Mouse (Mus musculus): ENCODE data around the gene Tmem88b. TPM values are rescaled to one million over a fixed set of nuclear protein-coding genes. Genes with fewer than 3 reads are reported as not detected.
"Not testable (repeated sequence)": the region's sequence is repeated elsewhere in the genome, so short reads cannot be mapped to it uniquely, and the experiment has no call there.

The Tmem88b gene
- total and polyA plus RNA-seq, 2 experiments from 2014 or later: 0.14 to 0.38 TPM

DNA sequence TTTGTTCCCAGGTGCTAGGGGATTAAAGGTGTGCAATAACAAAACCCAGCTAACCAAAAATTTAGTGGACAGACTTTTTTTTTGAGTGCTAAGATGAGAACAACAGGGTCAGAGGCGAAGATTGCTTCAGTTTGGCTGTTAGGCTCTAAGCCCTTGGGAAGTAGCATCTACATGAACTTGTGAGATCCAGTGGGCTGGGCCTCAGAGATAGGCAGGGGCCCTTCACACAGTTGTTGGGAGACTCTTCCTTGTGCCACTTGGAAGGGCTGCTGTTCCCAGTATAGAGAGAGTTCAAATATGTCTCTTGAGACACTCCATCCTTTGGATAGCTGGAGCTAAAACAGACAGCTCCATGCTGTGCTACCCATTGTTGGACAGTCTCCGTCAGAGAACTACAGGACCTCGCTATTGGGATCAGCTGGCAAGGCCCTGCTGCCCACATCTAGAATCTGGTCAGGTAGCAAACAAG is 4.4 kb upstream of the Tmem88b start, which contains the start of gene Ankrd65:
TSS of gene Ankrd65 (plus strand) at position 419 of the 469 bp plus-strand sequence.
- ATAC-seq: no peak
- Histone ChIP-seq H3K27ac (ENCODE audit: low read depth, low read length) (no peak within 1 kb of the TSS), H3K4me3 (ENCODE audit: low read depth, low read length) (no peak within 1 kb of the TSS), H3K4me1 (ENCODE audit: insufficient read depth) (no peaks in the 10 kb centered on the region), H3K27me3 (ENCODE audit: insufficient read depth, low read length) (no peaks in the 10 kb centered on the region), H3K4me2 (ENCODE audit: low read depth) (no peak within 1 kb of the TSS), H3K9ac (no peak within 1 kb of the TSS), H3K36me3 (ENCODE audit: insufficient read depth) (no peaks in the 10 kb centered on the region), H3K9me3 (ENCODE audit: low read length) (no peaks in the 10 kb centered on the region)
- no peak for DNase-seq
- 79% methylated on average over 3 of the region's 3 CpGs for WGBS
- no peak for TF ChIP-seq CTCF (IDR thresholded peaks at IDR 0.05; ENCODE audit: low read depth)

DNA sequence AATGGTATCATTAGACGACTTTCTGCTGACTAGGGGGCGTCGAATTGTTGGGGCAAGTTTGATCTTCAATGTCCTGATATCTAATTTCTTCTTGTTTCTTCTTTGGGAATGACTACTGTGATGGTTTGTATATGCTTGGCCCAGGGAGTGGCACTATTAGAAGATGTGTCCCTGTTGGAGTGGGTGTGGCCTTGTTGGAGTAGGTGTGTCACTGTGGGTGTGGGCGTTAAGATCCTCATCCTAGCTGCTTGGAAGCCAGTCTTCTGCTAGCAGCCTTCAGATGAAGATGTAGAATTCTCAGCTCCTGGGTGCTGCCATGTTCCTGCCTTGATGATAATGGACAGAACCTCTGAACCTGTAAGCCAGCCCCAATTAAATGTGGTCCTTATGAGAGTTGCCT is 3.2 kb upstream of the Tmem88b start:
- not testable (repeated sequence) for ATAC-seq; H3K27me3 ChIP-seq (ENCODE audit: insufficient read depth, low read length); H3K27ac ChIP-seq (ENCODE audit: low read depth, low read length); H3K4me2 ChIP-seq (ENCODE audit: low read depth); H3K4me3 ChIP-seq (ENCODE audit: low read depth, low read length); H3K36me3 ChIP-seq (ENCODE audit: insufficient read depth); DNase-seq; H3K9me3 ChIP-seq (ENCODE audit: low read length); H3K4me1 ChIP-seq (ENCODE audit: insufficient read depth); H3K9ac ChIP-seq
- WGBS: 85% methylated on average over 4 of the region's 4 CpGs

DNA sequence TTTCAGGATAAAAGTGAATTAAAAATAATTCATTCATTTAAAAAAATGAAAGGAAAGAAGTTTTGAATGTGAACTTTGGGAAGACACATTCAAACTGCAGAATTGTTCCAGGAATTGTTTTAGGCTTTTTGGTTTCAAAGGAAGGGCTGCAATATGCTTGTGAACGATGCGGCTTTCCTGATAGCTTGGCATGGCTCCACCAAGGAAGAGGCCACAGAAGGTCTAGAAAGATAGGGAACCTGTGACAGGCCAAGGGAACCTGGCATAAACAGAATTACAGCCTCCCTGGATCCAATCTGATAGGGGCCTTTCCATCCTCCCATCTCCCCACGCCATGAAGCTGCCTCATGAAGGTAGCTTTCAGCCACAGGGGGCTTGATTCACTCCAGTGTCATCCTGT is 2.6 kb upstream of the Tmem88b start:
- peaks cover 2% of the 10 kb centered on the region; the same call in 1 of the 2 replicates for H3K4me1 ChIP-seq (ENCODE audit: insufficient read depth)
- no peak for DNase-seq
- no peak overlapping the region for H3K9ac ChIP-seq
- 72% methylated on average over 3 of the region's 3 CpGs for WGBS
- no peak overlapping the region for H3K4me2 ChIP-seq (ENCODE audit: low read depth)
- no peak overlapping the region for H3K4me3 ChIP-seq (ENCODE audit: low read depth, low read length)
- no peaks in the 10 kb centered on the region for H3K9me3 ChIP-seq (ENCODE audit: low read length)
- no peak for TF ChIP-seq CTCF (IDR thresholded peaks at IDR 0.05; ENCODE audit: low read depth)
- H3K36me3 ChIP-seq (ENCODE audit: insufficient read depth): no peaks in the 10 kb centered on the region
- no peaks in the 10 kb centered on the region for H3K27me3 ChIP-seq (ENCODE audit: insufficient read depth, low read length)
- no peak for ATAC-seq
- H3K27ac ChIP-seq (ENCODE audit: low read depth, low read length): no peak overlapping the region

DNA sequence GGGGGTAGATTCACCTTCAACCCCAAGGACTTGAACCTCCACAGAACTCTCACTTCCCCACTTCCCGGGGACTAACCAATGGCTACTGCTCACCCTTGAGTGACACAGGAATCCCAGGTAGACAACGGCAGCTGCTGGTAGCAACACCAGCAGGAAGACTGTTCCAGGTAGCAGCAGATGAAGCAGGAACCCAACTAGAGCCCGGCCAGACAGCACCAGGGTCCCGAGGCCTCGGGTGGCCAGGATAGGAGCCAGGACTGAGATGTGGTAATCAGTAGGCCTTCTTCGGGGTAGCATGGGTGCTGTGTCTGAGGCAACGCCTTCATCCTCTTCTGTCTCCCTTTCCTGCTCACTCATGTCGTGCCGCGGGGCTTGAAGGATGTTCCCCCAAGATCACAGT is 428 bp downstream of the Tmem88b start:
- Histone ChIP-seq H3K9me3 (ENCODE audit: low read length) (no peaks in the 10 kb centered on the region), H3K27me3 (ENCODE audit: insufficient read depth, low read length) (no peaks in the 10 kb centered on the region), H3K27ac (ENCODE audit: low read depth, low read length) (no peak overlapping the region), H3K4me3 (ENCODE audit: low read depth, low read length) (no peak overlapping the region), H3K4me1 (ENCODE audit: insufficient read depth) (peaks cover 2% of the 10 kb centered on the region; the same call in 1 of the 2 replicates), H3K9ac (0 out of 2 replicates have a peak overlapping the region, but pooled peaks have one; percentile 10), H3K36me3 (ENCODE audit: insufficient read depth) (no peaks in the 10 kb centered on the region), H3K4me2 (ENCODE audit: low read depth) (no peak overlapping the region)
- ATAC-seq (no peak), DNase-seq (no peak)
- 80% methylated on average over 10 of the region's 10 CpGs for WGBS
- no peak for TF ChIP-seq CTCF (IDR thresholded peaks at IDR 0.05; ENCODE audit: low read depth)

DNA sequence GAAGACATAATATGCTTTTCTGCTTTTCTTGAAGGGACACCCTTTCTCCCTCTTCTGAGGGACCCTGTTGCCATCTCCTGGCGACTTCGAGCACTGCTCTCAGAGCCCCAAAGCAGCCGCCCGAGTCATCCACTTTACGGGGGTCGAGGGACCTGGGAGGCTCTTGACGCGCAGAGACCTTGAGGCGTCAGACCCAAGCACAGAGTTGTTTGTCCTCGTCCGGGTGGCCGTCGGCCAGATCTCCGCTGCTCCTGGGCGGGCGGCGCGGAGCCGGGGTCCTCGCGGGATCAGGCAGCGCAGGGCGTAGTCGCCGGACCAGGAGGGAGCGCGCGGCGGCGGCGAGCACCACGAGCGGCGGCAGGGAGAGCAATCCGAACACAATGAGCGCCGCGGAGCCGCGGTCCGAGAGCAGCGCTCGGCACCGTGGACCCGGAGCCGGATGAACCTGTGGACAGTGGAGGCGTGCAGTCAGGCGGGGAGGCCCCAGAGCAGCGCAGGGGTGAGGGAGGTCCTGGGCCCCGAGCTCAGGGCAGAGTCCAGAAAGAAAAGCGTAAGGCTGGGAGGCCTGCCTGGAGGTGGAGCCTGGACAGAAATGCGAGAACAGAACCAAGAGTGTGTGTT is 1.5 kb downstream of the Tmem88b start:
- peak; percentile 80 for TF ChIP-seq CTCF (IDR thresholded peaks at IDR 0.05; ENCODE audit: low read depth)

DNA sequence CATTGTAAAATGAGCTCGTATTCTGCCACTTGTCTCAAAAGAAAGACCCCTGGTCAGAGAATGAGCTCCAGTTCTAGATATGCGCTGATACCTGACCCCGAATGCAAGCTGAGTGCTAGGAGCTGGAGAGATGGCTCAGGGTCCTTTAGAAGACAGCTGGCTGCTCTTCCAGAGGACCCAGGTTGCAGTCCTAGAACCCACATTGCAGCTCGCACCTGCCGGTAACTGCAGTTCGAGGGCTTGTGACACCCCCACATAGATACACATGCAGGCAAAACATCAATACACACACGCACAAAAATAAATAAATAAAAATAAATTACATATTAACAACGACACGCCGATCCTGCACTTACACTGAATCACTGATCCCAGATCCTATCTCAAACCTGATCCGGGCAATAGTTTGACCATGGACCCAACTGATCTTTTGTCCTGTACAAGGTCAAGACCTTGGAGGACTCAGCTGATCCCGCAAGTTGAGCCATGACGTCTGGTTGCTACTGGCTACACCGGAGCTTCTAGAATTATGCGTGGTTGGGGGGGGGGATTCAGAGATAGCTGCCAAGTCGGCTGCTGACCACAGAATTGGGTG is 2.1 kb downstream of the Tmem88b start:
- no peak for DNase-seq
- ATAC-seq: peak; percentile 5; the same call in 1 of the 2 replicates

More for the DNA sequence above, 1.5 kb downstream of the Tmem88b start:
- Histone ChIP-seq H3K4me3 (ENCODE audit: low read depth, low read length) (peak overlapping the region; percentile 64), H3K36me3 (ENCODE audit: insufficient read depth) (no peaks in the 10 kb centered on the region), H3K4me2 (ENCODE audit: low read depth) (peak overlapping the region; percentile 76), H3K27me3 (ENCODE audit: insufficient read depth, low read length) (no peaks in the 10 kb centered on the region), H3K9me3 (ENCODE audit: low read length) (no peaks in the 10 kb centered on the region), H3K27ac (ENCODE audit: low read depth, low read length) (peak overlapping the region; percentile 88), H3K4me1 (ENCODE audit: insufficient read depth) (peaks cover 2% of the 10 kb centered on the region; the same call in 1 of the 2 replicates), H3K9ac (peak overlapping the region; percentile 96)
- DNase-seq: peak; percentile 89
- WGBS: 4% methylated on average over 51 of the region's 52 CpGs
- ATAC-seq: peak; percentile 94

DNA sequence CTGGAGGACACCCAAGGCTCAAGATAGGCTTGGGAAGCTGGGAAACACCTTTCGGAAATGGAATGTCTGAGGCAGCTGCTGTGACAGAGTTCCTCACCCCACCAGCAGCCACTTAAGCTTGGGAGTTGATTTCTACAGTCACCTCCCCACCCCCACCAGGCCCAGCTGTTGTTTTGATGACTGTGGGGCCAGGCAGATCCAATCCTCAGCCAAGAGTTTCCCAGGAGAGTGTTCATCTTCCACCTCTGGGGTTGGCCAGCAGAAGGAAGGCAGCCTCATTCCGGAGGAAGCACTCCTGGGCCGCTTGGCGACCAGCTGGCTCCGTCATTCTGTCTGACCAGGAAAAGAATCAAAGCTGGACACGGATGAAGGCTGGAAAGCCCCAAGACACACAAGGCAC is 4.8 kb downstream of the Tmem88b start:
- no peak overlapping the region for H3K27ac ChIP-seq (ENCODE audit: low read depth, low read length)
- WGBS: 50% methylated on average over 6 of the region's 6 CpGs

More for the DNA sequence above, 2.1 kb downstream of the Tmem88b start:
- no peaks in the 10 kb centered on the region for H3K36me3 ChIP-seq (ENCODE audit: insufficient read depth)
- TF ChIP-seq CTCF (IDR thresholded peaks at IDR 0.05; ENCODE audit: low read depth): no peak
- 35% methylated on average over 16 of the region's 16 CpGs for WGBS
- peaks cover 2% of the 10 kb centered on the region; the same call in 1 of the 2 replicates for H3K4me1 ChIP-seq (ENCODE audit: insufficient read depth)
- H3K4me3 ChIP-seq (ENCODE audit: low read depth, low read length): peak overlapping the region; percentile 64
- peak overlapping the region; percentile 76 for H3K4me2 ChIP-seq (ENCODE audit: low read depth)
- H3K27me3 ChIP-seq (ENCODE audit: insufficient read depth, low read length): no peaks in the 10 kb centered on the region
- peak overlapping the region; percentile 96 for H3K9ac ChIP-seq
- peak overlapping the region; percentile 88 for H3K27ac ChIP-seq (ENCODE audit: low read depth, low read length)
- H3K9me3 ChIP-seq (ENCODE audit: low read length): no peaks in the 10 kb centered on the region

More for the DNA sequence above, 4.8 kb downstream of the Tmem88b start:
- Histone ChIP-seq H3K9ac (no peak overlapping the region), H3K27me3 (ENCODE audit: insufficient read depth, low read length) (no peaks in the 10 kb centered on the region), H3K4me1 (ENCODE audit: insufficient read depth) (peaks cover 2% of the 10 kb centered on the region; the same call in 1 of the 2 replicates), H3K9me3 (ENCODE audit: low read length) (no peaks in the 10 kb centered on the region), H3K36me3 (ENCODE audit: insufficient read depth) (no peaks in the 10 kb centered on the region), H3K4me2 (ENCODE audit: low read depth) (no peak overlapping the region), H3K4me3 (ENCODE audit: low read depth, low read length) (no peak overlapping the region)
- DNase-seq (no peak), ATAC-seq (no peak)
- TF ChIP-seq CTCF (IDR thresholded peaks at IDR 0.05; ENCODE audit: low read depth): no peak

All from forebrain, postnatal 0 days (tissue).